Mouse (Mus musculus): ENCODE data around the gene Tnf.

DNA sequence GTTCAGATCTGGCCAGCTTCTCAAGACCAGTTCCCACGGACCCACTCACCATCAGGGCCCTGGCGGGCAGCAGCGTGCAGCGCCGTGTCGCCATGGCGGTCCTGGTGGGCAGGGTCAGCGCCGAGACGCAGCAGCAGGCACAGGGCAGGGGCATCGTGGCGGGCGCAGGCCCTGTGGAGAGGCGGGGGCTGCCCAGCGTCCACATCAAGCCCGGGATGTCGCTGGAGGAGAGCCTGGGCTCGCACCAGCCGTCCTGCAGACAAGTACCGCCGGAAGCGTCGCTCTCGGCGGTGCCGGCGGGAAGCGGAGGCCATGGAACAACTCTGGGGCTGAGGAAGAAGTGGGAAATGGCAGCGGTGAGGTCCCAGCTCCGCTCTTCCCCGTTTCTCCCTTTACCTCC, 33.1 kb upstream of the Tnf start:
- TF ChIP-seq CTCF (IDR thresholded peaks at IDR 0.05; ENCODE audit: extremely low read depth, insufficient read length, insufficient replicate concordance, low read depth, low read length) (no peak), POLR2A (IDR thresholded peaks at IDR 0.05; ENCODE audit: low read depth, low read length) (no peak)

Measured in small intestine, adult 2 months (tissue).